Mouse (Mus musculus) small intestine, adult 2 months (tissue): ENCODE results near the gene Gins2.

Experiments
- CTCF ChIP-seq: fragments of 200-500 bp; IDR thresholded peaks from 2 replicates; pipeline ENCODE4 v1.5.1; 2012; ENCODE audit warnings: low read depth, mild to moderate bottlenecking, control low read depth, inconsistent platforms, low read length, moderate library complexity, mixed read lengths; ENCODE audit not compliant: insufficient replicate concordance, insufficient read length; ENCODE audit errors: extremely low read depth
- POLR2A ChIP-seq: fragments of 200-500 bp; IDR thresholded peaks from 2 replicates; pipeline ENCODE4 v1.6.1; 2012; ENCODE audit warnings: low read depth, mild to moderate bottlenecking, control low read depth, inconsistent platforms, low read length, moderate library complexity

DNA sequence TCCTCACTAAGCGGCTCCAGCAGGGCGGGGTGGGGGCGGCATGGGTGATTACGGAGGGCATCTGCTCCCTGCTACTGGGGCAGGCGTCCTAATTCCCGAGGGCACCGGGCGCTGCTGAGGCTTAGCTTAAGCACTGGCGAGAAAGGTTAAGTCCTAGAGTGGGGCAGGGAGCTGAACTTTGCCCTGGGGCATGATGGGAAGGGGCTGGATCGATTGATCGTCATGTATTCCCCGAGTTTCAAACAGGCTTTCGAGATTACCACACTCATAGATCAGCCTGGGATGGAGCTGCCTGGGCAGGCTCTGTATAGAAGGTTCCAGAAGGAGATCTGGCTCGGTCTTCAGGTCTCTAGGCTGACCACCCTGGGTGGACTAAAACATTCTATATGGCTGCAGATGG is 33.1 kb upstream of the Gins2 start:
- TF ChIP-seq POLR2A (no peak), CTCF (no peak)
